Mouse (Mus musculus): ENCODE data around the gene Rnf115.

Gene Rnf115

GRCm38 (mm10) chr3:96832930-96833329 lies 105.5 kb downstream of the Rnf115 start:
- no peak for DNase-seq (ENCODE audit: low read depth, low spot score)

- DNase-seq (ENCODE audit: low read depth, low spot score), result no peak
Observed at GRCm38 (mm10) chr3:96834587-96835348, 107.3 kb downstream of the Rnf115 start.

DNA sequence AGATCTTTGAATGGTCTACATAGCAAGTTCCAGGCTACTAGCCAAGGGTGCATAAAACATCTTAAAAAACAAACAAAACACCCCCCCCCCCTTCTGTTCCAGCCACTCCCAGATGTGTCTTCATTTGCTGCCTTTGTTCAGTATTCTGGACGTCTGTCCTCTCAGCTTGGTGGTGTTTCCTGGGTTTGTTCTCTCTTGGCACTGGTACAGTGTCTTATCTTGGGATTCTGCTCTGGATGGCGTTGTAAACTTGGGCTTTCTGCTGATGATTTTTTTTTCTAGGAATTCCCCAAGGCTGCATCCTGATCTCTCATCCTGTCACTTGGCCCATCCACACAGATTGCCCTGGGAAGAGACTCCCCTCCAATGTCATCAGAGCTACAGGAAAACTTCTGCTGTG lies 109.0 kb downstream of the Rnf115 start:
- DNase-seq (ENCODE audit: low read depth, low spot score), result no peak

- DNase-seq (ENCODE audit: low read depth, low spot score), result no peak
Observed at GRCm38 (mm10) chr3:96838996-96839645, 111.7 kb downstream of the Rnf115 start.

Measured in ZHBTc4 (cell line).